Mouse (Mus musculus) CH12.LX (cell line): Measurements from ENCODE around the gene Casz1. TPM values are rescaled to one million over a fixed set of nuclear protein-coding genes. Genes with fewer than 3 reads are reported as not detected.

Experiments
- DNase-seq: peaks from one replicate; pipeline ENCODE4 v3.0.0-alpha.2; 2013; ENCODE audit errors: extremely low read depth
- H3K27ac ChIP-seq: 2 replicates; pipeline ENCODE4 v1.5.1; 2012; ENCODE audit warnings: low read depth, mild to moderate bottlenecking, control low read depth, moderate library complexity; ENCODE audit not compliant: insufficient read depth
- H3K27me3 ChIP-seq: replicated peaks from 2 replicates; pipeline ENCODE3; 2012; ENCODE audit warnings: inconsistent platforms
- H3K36me3 ChIP-seq, 2 experiments: replicated peaks in 1 of 2; 2 replicates each; pipeline versions ENCODE3 to v1.6.1; 2012; ENCODE audit warnings: inconsistent platforms in 1 of 2, low read length in 1 of 2, mild to moderate bottlenecking in 1 of 2, mixed read lengths in 1 of 2, moderate library complexity in 1 of 2; ENCODE audit not compliant: control insufficient read depth in 1 of 2, insufficient read depth in 1 of 2
- H3K4me1 ChIP-seq, 2 experiments: 2 replicates each; pipeline ENCODE4 v1.6.1; 2012; ENCODE audit warnings: inconsistent platforms in 1 of 2, moderate library complexity in 1 of 2; ENCODE audit not compliant: insufficient read depth in 2 of 2, control insufficient read depth in 1 of 2
- H3K4me2 ChIP-seq: 2 replicates; pipeline ENCODE4 v1.6.1; 2012; ENCODE audit warnings: low read depth, mild to moderate bottlenecking, control low read depth; ENCODE audit not compliant: poor library complexity, insufficient read depth, severe bottlenecking
- H3K4me3 ChIP-seq, 3 experiments: fragments of 150-350 bp in 1 of 3; sonication (generic) in 1 of 3; replicated peaks in 1 of 3; 2 replicates each; pipeline versions ENCODE3 to v1.5.1; 2011 to 2012; ENCODE audit warnings: low read depth in 2 of 3, low read length in 2 of 3, mild to moderate bottlenecking in 2 of 3, moderate library complexity in 2 of 3, control low read depth in 1 of 3, improper control_type of control experiment in 1 of 3, inconsistent platforms in 1 of 3, mixed read lengths in 1 of 3; ENCODE audit not compliant: poor library complexity in 1 of 3
- H3K79me2 ChIP-seq: replicated peaks from 2 replicates; pipeline ENCODE4 v1.6.1; 2012; ENCODE audit warnings: mild to moderate bottlenecking, moderate library complexity; ENCODE audit not compliant: control insufficient read depth, poor library complexity, insufficient read depth, severe bottlenecking; ENCODE audit errors: extremely low read depth
- H3K9ac ChIP-seq: 2 replicates; pipeline ENCODE4 v1.6.1; 2012; ENCODE audit warnings: low read depth, mild to moderate bottlenecking, control low read depth, moderate library complexity; ENCODE audit not compliant: insufficient read depth
- H3K9me3 ChIP-seq: replicated peaks from 2 replicates; pipeline ENCODE3; 2012; ENCODE audit warnings: low read length, inconsistent platforms, mixed read lengths
- CHD1 ChIP-seq: IDR thresholded peaks from 2 replicates; pipeline ENCODE4 v1.6.1; 2012; ENCODE audit warnings: low read depth, low read length, improper control_type of control experiment, inconsistent platforms
- E2F4 ChIP-seq: IDR thresholded peaks from 2 replicates; pipeline ENCODE4 v1.6.1; 2011; ENCODE audit warnings: low read depth, low read length, improper control_type of control experiment; ENCODE audit not compliant: insufficient replicate concordance
- ELF1 ChIP-seq: IDR thresholded peaks from 2 replicates; pipeline ENCODE4 v1.6.1; 2014; ENCODE audit warnings: low read depth, mild to moderate bottlenecking, inconsistent platforms, low read length, improper control_type of control experiment
- EP300 ChIP-seq: IDR thresholded peaks from 2 replicates; pipeline ENCODE4 v1.6.1; 2011; ENCODE audit warnings: low read length, improper control_type of control experiment
- ETS1 ChIP-seq: conservative IDR thresholded peaks from 2 replicates; pipeline ENCODE4 v1.6.1; 2012; ENCODE audit warnings: low read depth, mild to moderate bottlenecking, inconsistent platforms, low read length, improper control_type of control experiment, moderate library complexity
- GABPA ChIP-seq: IDR thresholded peaks from 2 replicates; pipeline ENCODE4 v1.6.1; 2012; ENCODE audit warnings: low read depth, low read length, improper control_type of control experiment, inconsistent platforms; ENCODE audit not compliant: insufficient replicate concordance
- HCFC1 ChIP-seq: IDR thresholded peaks from 2 replicates; pipeline ENCODE4 v1.6.1; 2012; ENCODE audit warnings: low read depth, mild to moderate bottlenecking, inconsistent platforms, low read length, improper control_type of control experiment
- IRF4 ChIP-seq: IDR thresholded peaks from 2 replicates; pipeline ENCODE4 v1.6.1; 2014; ENCODE audit warnings: low read depth, mild to moderate bottlenecking, inconsistent platforms, low read length, improper control_type of control experiment
- JUND ChIP-seq: conservative IDR thresholded peaks from 2 replicates; pipeline ENCODE4 v1.6.1; 2011; ENCODE audit warnings: low read depth, low read length, improper control_type of control experiment
- KAT2A ChIP-seq: IDR thresholded peaks from 2 replicates; pipeline ENCODE4 v1.6.1; 2012; ENCODE audit warnings: low read length, improper control_type of control experiment, inconsistent platforms; ENCODE audit not compliant: insufficient replicate concordance
- MAX ChIP-seq: IDR thresholded peaks from 2 replicates; pipeline ENCODE4 v1.6.1; 2011; ENCODE audit warnings: low read length, improper control_type of control experiment
- MEF2A ChIP-seq: IDR thresholded peaks from 2 replicates; pipeline ENCODE4 v1.6.1; 2014; ENCODE audit warnings: low read depth, mild to moderate bottlenecking, inconsistent platforms, low read length, improper control_type of control experiment, borderline replicate concordance
- MXI1 ChIP-seq: IDR thresholded peaks from 2 replicates; pipeline ENCODE4 v1.6.1; 2011; ENCODE audit warnings: mild to moderate bottlenecking, low read depth, low read length, improper control_type of control experiment
- NRF1 ChIP-seq: IDR thresholded peaks from 2 replicates; pipeline ENCODE4 v1.6.1; 2014; ENCODE audit warnings: low read depth, mild to moderate bottlenecking, inconsistent platforms, low read length, improper control_type of control experiment, moderate library complexity
- RCOR1 ChIP-seq: conservative IDR thresholded peaks from 2 replicates; pipeline ENCODE4 v1.6.1; 2012; ENCODE audit warnings: low read depth, mild to moderate bottlenecking, inconsistent platforms, low read length, improper control_type of control experiment
- SIN3A ChIP-seq: IDR thresholded peaks from 2 replicates; pipeline ENCODE4 v1.6.1; 2012; ENCODE audit warnings: low read length, improper control_type of control experiment, inconsistent platforms
- SMC3 ChIP-seq: IDR thresholded peaks from 2 replicates; pipeline ENCODE4 v1.6.1; 2011; ENCODE audit warnings: low read depth, low read length, improper control_type of control experiment
- TCF12 ChIP-seq: IDR thresholded peaks from 2 replicates; pipeline ENCODE4 v1.6.1; 2014; ENCODE audit warnings: low read depth, mild to moderate bottlenecking, inconsistent platforms, low read length, improper control_type of control experiment
- UBTF ChIP-seq: IDR thresholded peaks from 2 replicates; pipeline ENCODE4 v1.6.1; 2012; ENCODE audit warnings: low read depth, mild to moderate bottlenecking, inconsistent platforms, low read length, improper control_type of control experiment, moderate library complexity
- ZC3H11A ChIP-seq: IDR thresholded peaks from 2 replicates; pipeline ENCODE4 v1.6.1; 2012; ENCODE audit warnings: low read depth, mild to moderate bottlenecking, inconsistent platforms, low read length, improper control_type of control experiment
- ZMIZ1 ChIP-seq: IDR thresholded peaks from 2 replicates; pipeline ENCODE4 v1.6.1; 2012; ENCODE audit warnings: low read depth, mild to moderate bottlenecking, inconsistent platforms, low read length, improper control_type of control experiment
- ZNF384 ChIP-seq: IDR thresholded peaks from 2 replicates; pipeline ENCODE4 v1.6.1; 2012; ENCODE audit warnings: low read depth, low read length, improper control_type of control experiment, inconsistent platforms
- dilution Hi-C: fragments of 300-500 bp; cut with MboI; formaldehyde crosslinking; loops from 2 replicates; pipeline ENCODE4 v1.14.3; 2020; ENCODE audit warnings: low sequenced_read_pairs; ENCODE audit not compliant: extremely low pct_unique_long_range_greater_than_20kb, extremely low pct_ligation_motif_present
- in situ Hi-C: fragments of 300-500 bp; cut with MboI; formaldehyde crosslinking; loops from 3 replicates; pipeline ENCODE4 v1.14.3; 2019; ENCODE audit warnings: low sequenced_read_pairs, low pct_ligation_motif_present, low pct_unique_long_range_greater_than_20kb, mixed read lengths
- polyA plus RNA-seq: library from polyadenylated mRNA; unstranded; fragments of >175 nt; gene quantifications from 2 replicates; pipeline ENCODE4 v1.2.1, GENCODE M21; 2012; ENCODE audit warnings: low read depth; ENCODE audit not compliant: insufficient read length
- total RNA-seq, 2 experiments: library from RNA; depleted of rRNA; stranded (reverse); fragments of 300-350 nt in 1 of 2; fragments of >200 nt in 1 of 2; gene quantifications; 2 replicates each; pipeline ENCODE4 v1.2.3; 2012 to 2014

Casz1 gene
- total and polyA plus RNA-seq, 3 experiments = 0.12 to 0.36 (median 0.17) TPM

- Histone ChIP-seq H3K9me3 (no peaks in the 10 kb centered on the region), H3K27ac (no peak overlapping the region), H3K27me3 (peaks cover 89% of the 10 kb centered on the region), H3K79me2 (no peaks in the 10 kb centered on the region), H3K4me2 (no peak overlapping the region), H3K36me3 (no peaks in the 10 kb centered on the region), H3K4me3 (no peak overlapping the region), H3K4me1 (peaks cover 0 to 3% of the 10 kb centered on the region in 2 experiments; a peak in 1 of 4 replicates), H3K9ac (no peak overlapping the region)
- TF ChIP-seq MXI1 = no peak
- TF ChIP-seq HCFC1 = no peak
- TF ChIP-seq ZC3H11A = no peak
- TF ChIP-seq GABPA = no peak
- no peak for TF ChIP-seq MEF2A
- no peak for TF ChIP-seq KAT2A
- no peak for TF ChIP-seq ELF1
- no peak for TF ChIP-seq ZNF384
- no peak for TF ChIP-seq UBTF
- no peak for TF ChIP-seq CHD1
- TF ChIP-seq ETS1 = no peak
- no peak for TF ChIP-seq TCF12
- TF ChIP-seq SIN3A = no peak
- no peak for TF ChIP-seq SMC3
- no peak for TF ChIP-seq E2F4
- TF ChIP-seq MAX = no peak
- no peak for TF ChIP-seq JUND
- TF ChIP-seq IRF4 = no peak
- no peak for TF ChIP-seq EP300
- TF ChIP-seq NRF1 = no peak
- DNase-seq = no peak
- dilution Hi-C loops = no loop called here
- in situ Hi-C loops = no loop called here
These were observed 75.4 kb downstream of the Casz1 start for GRCm38 (mm10) chr4:148879631-148880030.

GRCm38 (mm10) chr4:148881001-148881669, 76.9 kb downstream of the Casz1 start:
- H3K4me3 ChIP-seq = no peak overlapping the region
- peaks cover 92% of the 10 kb centered on the region for H3K27me3 ChIP-seq
- no peak for TF ChIP-seq CHD1
- TF ChIP-seq IRF4 = no peak
- TF ChIP-seq RCOR1 = no peak
- TF ChIP-seq ZMIZ1 = no peak
- dilution Hi-C loops = no loop called here
- in situ Hi-C loops = no loop called here
- H3K4me1 ChIP-seq = no peaks in the 10 kb centered on the region
- H3K9ac ChIP-seq = no peak overlapping the region
- no peak for DNase-seq
- H3K79me2 ChIP-seq = no peaks in the 10 kb centered on the region
- no peak overlapping the region for H3K27ac ChIP-seq
- H3K36me3 ChIP-seq = no peaks in the 10 kb centered on the region
- H3K9me3 ChIP-seq = no peaks in the 10 kb centered on the region
- H3K4me2 ChIP-seq = no peak overlapping the region
